Mouse (Mus musculus) CD4-positive, CD25-positive, alpha-beta regulatory T cell, adult 4 months (primary cell): ENCODE results near the gene Itpka. TPM values are rescaled to one million over a fixed set of nuclear protein-coding genes. Genes with fewer than 3 reads are reported as not detected.
"Not testable (repeated sequence)": the region's sequence is repeated elsewhere in the genome, so short reads cannot be mapped to it uniquely, and the experiment has no call there.

ENCODE experiments used
- ATAC-seq: one replicate; pipeline ENCODE4 v1.8.0; 2017
- polyA plus RNA-seq, 2 experiments: library from polyadenylated mRNA; unstranded; fragments of 100-300 nt; shearing (Covaris generic); gene quantifications; one replicate each; pipeline ENCODE4 v1.2.1; 2017

Itpka gene
- under 1 TPM in 1 of 2 experiments, not detected in 1; 0.30 TPM for polyA plus RNA-seq

GRCm38 (mm10) chr2:119741581-119742411 is at the start of gene Itpka:
TSS of gene Itpka (plus strand) at chr2:119742337.
- ATAC-seq: peak; percentile 74

- no peak for ATAC-seq
These were observed 47.3 kb upstream of the Itpka start for GRCm38 (mm10) chr2:119694826-119695225.

GRCm38 (mm10) chr2:119696111-119696510 is 46.0 kb upstream of the Itpka start:
- no peak for ATAC-seq

DNA sequence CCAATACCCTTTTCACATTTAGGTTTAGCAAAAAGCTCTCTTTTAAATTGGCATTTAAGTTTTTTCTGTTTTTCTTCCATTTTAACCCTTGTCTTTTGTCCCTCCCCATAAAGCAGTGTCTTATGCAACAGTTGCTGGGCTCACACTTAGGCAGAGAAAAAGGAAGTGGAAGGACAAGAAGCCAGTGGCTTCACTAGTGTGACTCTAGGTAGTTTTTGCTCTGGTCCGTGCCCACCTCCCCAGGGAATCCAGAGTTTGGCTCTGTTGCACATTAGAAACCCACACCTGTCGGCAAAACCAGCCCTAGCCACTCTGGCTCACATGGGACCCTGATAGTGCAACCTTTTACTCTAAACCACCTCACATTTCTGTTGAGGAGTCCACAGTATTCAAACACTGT is 43.7 kb upstream of the Itpka start:
- ATAC-seq: no peak

DNA sequence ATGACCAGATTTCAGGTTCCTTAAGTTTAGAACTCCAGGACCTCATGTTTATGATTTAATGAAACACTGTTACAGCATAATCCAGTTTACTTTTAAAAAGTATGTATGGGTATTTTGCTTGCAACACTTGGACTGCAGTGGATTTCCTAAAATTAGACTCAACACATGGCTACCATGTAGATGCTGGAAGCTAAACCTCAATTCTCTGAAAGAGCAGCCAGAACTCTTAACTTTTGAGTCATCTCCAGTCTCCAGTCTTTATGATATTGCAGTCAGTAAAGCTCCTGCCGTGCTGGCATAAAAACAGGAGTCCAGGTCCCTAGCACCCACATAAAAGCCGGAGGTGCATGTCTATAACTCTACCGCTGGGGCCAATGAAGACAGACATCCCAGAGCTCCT is 42.2 kb upstream of the Itpka start:
- no peak for ATAC-seq

DNA sequence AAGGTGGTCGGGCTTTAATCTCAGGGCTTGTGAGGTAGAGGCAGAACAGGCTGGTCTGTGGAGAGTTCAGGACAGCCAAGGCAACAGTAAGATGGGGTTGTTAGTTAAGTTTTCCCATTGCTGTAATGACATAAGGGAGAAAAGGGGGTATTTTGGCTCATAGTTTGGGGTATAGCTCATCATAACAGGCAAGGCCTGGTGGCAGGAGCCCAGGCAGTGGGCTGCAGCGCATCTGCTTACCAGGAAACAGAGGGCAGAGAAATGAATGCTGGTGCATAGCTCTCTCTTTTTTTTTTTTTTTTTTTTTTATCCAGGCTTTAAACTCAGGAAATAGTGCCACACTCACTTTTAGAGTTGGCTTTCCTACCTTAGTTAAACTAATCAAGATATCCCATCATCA is 39.0 kb upstream of the Itpka start:
- no peak for ATAC-seq

- no peak for ATAC-seq
These were observed 34.5 kb upstream of the Itpka start for GRCm38 (mm10) chr2:119707676-119708075.

GRCm38 (mm10) chr2:119710011-119710410 is 32.1 kb upstream of the Itpka start:
- no peak for ATAC-seq

GRCm38 (mm10) chr2:119715868-119716267 is 26.3 kb upstream of the Itpka start:
- not testable (repeated sequence) for ATAC-seq

DNA sequence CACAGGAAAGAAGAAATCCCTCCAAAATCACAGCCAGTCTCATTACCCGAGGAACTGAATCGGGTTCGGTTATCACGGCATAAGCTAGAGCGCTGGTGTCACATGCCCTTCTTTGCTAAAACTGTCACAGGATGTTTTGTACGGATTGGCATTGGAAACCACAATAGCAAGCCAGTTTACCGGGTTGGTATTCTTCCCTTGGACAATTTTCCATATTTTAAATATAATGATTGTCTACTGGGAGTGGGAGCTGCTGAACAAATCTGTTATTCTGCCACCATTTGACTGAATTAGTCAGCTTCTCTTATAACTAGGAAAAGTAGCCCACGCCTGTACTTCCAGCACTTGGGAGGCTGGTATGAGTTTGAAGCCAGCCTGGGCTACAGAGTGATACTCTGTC is 21.1 kb upstream of the Itpka start:
- no peak for ATAC-seq

DNA sequence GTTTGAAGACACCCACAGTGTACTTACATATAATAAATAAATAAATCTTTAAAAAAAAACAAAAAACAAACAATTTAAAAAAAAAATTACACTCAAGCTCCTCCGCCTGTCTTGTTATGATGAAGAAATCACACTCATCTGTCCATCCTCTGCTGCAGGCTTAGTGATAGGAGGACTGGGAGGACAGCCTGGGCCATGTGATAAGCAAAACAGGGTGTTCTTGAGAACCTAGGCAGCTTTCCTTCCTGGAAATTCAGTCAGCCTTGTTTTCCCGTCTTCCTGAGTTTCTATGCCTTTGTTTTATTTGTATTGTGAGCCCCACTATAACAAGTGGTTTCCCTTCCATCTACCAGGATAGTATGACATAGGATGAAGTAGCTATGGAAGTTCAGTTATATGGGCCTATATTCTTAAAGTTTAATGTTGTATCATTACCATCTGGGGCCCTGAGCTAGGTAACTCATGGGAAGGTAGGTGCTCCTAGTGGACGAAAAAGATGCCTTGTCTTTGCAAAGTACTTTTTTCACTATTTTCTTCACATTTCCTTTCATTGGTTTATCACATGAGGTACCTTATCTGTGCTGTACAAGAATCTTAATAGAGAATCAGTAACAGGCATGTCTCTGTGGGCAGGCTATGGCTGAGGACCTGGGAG is 14.2 kb upstream of the Itpka start:
- ATAC-seq: no peak

DNA sequence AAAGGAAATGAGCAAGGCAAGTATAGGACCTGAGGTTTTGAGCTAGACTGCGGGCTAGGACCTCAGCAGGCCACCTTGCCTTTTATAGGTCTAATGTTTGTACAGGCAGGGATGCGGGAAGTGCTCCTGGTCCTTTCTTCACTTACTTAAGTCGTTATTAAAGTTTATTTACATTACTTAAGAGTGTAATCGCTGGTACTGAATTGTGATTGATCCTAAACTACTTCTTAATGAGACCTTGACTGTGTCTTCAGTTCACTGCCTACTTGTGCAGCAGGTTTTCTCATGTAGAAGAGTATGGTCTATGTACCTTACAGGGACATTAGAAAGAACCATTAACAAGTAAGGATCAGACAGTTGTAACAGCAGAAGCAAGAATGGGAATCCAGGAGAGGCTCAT is 11.4 kb upstream of the Itpka start:
- no peak for ATAC-seq

- no peak for ATAC-seq
These were observed 5.0 kb upstream of the Itpka start for GRCm38 (mm10) chr2:119737124-119737523.

GRCm38 (mm10) chr2:119740567-119740966 is 1.6 kb upstream of the Itpka start:
- no peak for ATAC-seq

DNA sequence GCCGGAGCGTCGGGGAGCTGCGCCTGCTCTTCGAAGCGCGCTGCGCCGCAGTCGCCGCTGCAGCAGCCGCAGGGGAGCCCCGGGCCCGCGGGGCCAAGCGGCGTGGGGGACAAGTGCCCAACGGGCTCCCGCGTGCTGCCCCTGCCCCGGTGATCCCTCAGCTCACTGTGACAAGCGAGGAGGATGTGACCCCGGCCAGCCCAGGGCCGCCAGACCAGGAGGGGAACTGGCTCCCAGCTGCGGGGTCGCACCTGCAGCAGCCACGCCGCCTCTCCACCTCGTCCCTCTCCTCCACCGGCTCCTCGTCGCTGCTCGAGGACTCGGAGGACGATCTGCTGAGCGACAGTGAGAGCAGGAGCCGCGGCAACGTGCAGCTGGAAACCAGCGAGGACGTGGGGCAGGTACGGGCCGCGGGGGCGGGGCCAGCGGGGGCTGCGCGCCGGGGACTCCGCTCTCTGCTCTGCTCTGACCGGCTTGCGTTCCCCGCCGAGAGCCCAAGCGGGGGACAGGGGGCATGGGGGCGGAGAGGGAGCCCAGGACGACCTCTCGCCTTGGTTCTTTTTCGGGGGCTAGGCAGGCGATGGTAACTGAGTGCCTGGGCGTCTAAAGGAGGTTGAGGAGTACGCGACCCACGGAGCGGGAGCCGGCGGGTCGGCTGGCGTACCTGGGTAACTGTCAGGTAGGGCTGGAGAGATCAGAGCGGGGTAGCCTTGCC is 481 bp downstream of the Itpka start:
- peak; percentile 49 for ATAC-seq

- no peak for ATAC-seq
These were observed 1.2 kb downstream of the Itpka start for GRCm38 (mm10) chr2:119743176-119743807.

DNA sequence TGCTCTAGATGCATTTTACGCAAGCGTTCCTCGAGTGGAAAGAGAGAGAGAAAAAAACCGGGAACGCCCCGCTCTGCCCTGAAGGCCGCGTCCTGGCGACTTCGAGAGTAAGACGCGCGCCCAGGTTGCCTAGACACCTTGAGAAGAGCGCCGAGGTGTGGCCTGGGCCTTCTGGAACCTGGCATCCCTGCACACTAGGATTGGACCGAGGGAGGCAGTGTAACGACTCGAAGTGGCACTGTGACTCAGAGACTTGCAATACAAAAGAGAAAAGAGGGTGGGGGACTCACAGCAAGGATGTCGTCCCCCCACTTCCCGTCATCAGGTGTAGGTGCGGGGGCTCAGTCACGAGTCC is 1.6 kb downstream of the Itpka start:
- peak; percentile 10 for ATAC-seq

- ATAC-seq: peak; percentile 23
These were observed 2.3 kb downstream of the Itpka start for GRCm38 (mm10) chr2:119744163-119745111.

DNA sequence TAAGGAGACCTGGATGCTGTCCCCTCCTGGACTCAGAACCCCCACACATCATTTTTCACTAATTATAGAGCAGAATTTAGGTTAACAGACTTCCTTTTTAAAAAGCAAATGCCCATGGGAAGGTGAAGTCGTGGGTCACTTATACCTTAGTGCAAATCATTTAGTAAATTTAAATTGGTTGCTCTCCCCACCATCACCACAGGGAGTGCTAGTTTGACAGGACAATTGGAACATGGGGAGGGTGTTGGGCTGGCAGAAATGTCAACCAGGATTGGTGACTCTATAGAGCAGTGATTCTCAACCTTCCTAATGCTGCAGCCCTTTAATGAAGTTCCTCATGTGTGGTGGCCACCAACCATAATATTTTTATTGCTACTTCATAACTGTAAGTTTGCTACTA is 3.1 kb downstream of the Itpka start:
- ATAC-seq: no peak

- no peak for ATAC-seq
These were observed 5.4 kb downstream of the Itpka start for GRCm38 (mm10) chr2:119747554-119747953.

GRCm38 (mm10) chr2:119749260-119749659 is 7.1 kb downstream of the Itpka start:
- no peak for ATAC-seq

DNA sequence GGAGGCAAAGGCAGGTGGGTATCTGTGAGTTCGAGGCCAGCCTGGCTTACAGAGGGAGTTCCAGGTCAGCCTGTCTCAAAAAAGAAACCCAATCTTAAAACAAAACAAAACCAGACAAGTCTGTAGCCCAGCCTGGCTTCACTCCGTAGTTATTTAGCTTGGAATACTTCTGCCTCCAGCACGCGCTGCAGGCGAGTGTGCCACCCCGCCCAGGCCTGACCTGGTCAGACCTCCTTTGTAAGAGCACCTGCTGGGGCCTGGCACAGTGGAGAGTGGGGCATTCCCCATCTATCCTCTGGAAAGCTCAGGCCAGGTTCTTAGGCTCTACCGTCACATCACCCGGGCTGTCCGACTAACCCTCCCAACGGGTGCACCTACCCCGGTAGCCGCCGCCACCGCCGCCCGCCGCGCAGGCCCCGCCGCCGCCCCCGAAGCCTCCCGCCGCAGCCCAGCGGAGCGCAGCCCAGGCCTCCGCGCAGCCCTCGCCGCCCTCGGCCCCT is 15.5 kb downstream of the Itpka start:
- ATAC-seq: no peak
